Mouse (Mus musculus): ENCODE data around the gene BC049762. TPM values are rescaled to one million over a fixed set of nuclear protein-coding genes. Genes with fewer than 3 reads are reported as not detected.

BC049762 gene
- polyA plus RNA-seq, 1 experiment from 2014 or later: 0.83 TPM

- H3K4me2 ChIP-seq (replicated peaks; ENCODE audit: low read depth): peak overlapping the region; percentile 93
- H3K27ac ChIP-seq (ENCODE audit: low read depth, low read length): no peak overlapping the region
- H3K9ac ChIP-seq (ENCODE audit: low read depth, low read length): no peak overlapping the region
- H3K4me3 ChIP-seq (ENCODE audit: low read depth, low read length): peak overlapping the region; percentile 91
- no peaks in the 10 kb centered on the region for H3K9me3 ChIP-seq (ENCODE audit: control insufficient read depth)
- no peaks in the 10 kb centered on the region for H3K27me3 ChIP-seq (replicated peaks; ENCODE audit: control insufficient read depth, insufficient read depth, low read length)
- no peak for ATAC-seq
- 0 out of 2 replicates have a peak, but pooled peaks cover 11% of the 10 kb centered on the region for H3K36me3 ChIP-seq (ENCODE audit: control insufficient read depth, insufficient read depth)
- no peak for TF ChIP-seq CTCF (IDR thresholded peaks at IDR 0.05; ENCODE audit: low read depth)
- no peaks in the 10 kb centered on the region for H3K4me1 ChIP-seq (replicated peaks; ENCODE audit: control insufficient read depth, insufficient read depth, low read length)
- 4% methylated on average over 6 of the region's 6 CpGs for WGBS
Observed at GRCm38 (mm10) chr11:51264352-51264751, 1.5 kb upstream of the BC049762 start.

GRCm38 (mm10) chr11:51263286-51263831 lies 513 bp upstream of the BC049762 start:
- Histone ChIP-seq H3K27me3 (replicated peaks; ENCODE audit: control insufficient read depth, insufficient read depth, low read length) (no peaks in the 10 kb centered on the region), H3K4me3 (ENCODE audit: low read depth, low read length) (peak overlapping the region; percentile 91), H3K4me2 (replicated peaks; ENCODE audit: low read depth) (peak overlapping the region; percentile 93), H3K9me3 (ENCODE audit: control insufficient read depth) (no peaks in the 10 kb centered on the region), H3K27ac (ENCODE audit: low read depth, low read length) (peak overlapping the region; percentile 98), H3K9ac (ENCODE audit: low read depth, low read length) (peak overlapping the region; percentile 96), H3K4me1 (replicated peaks; ENCODE audit: control insufficient read depth, insufficient read depth, low read length) (no peaks in the 10 kb centered on the region), H3K36me3 (ENCODE audit: control insufficient read depth, insufficient read depth) (0 out of 2 replicates have a peak, but pooled peaks cover 11% of the 10 kb centered on the region)
- TF ChIP-seq CTCF (IDR thresholded peaks at IDR 0.05; ENCODE audit: low read depth): no peak
- ATAC-seq: peak; percentile 53
- WGBS: under 1% methylated on average over 45 of the region's 50 CpGs

GRCm38 (mm10) chr11:51261680-51262219 lies 1.1 kb downstream of the BC049762 start, which contains the start of gene Clk4:
TSS of gene Clk4 (plus strand) at chr11:51261730.
- ATAC-seq: no peak
- peak within 1 kb of the TSS; percentile 93 for H3K4me2 ChIP-seq (replicated peaks; ENCODE audit: low read depth)
- no peaks in the 10 kb centered on the region for H3K27me3 ChIP-seq (replicated peaks; ENCODE audit: control insufficient read depth, insufficient read depth, low read length)
- H3K27ac ChIP-seq (ENCODE audit: low read depth, low read length): peak within 1 kb of the TSS; percentile 98
- 0 out of 2 replicates have a peak, but pooled peaks cover 4% of the 10 kb centered on the region for H3K36me3 ChIP-seq (ENCODE audit: control insufficient read depth, insufficient read depth)
- no peaks in the 10 kb centered on the region for H3K9me3 ChIP-seq (ENCODE audit: control insufficient read depth)
- 79% methylated on average over 3 of the region's 3 CpGs for WGBS
- H3K4me1 ChIP-seq (replicated peaks; ENCODE audit: control insufficient read depth, insufficient read depth, low read length): no peaks in the 10 kb centered on the region
- no peak for TF ChIP-seq CTCF (IDR thresholded peaks at IDR 0.05; ENCODE audit: low read depth)
- peak within 1 kb of the TSS; percentile 96 for H3K9ac ChIP-seq (ENCODE audit: low read depth, low read length)
- peak within 1 kb of the TSS; percentile 91 for H3K4me3 ChIP-seq (ENCODE audit: low read depth, low read length)

GRCm38 (mm10) chr11:51257006-51257405 lies 5.8 kb downstream of the BC049762 start:
- H3K9ac ChIP-seq (ENCODE audit: low read depth, low read length): no peak overlapping the region

GRCm38 (mm10) chr11:51242897-51243296 lies 19.9 kb downstream of the BC049762 start:
- Histone ChIP-seq H3K36me3 (ENCODE audit: control insufficient read depth, insufficient read depth) (no peaks in the 10 kb centered on the region), H3K9me3 (ENCODE audit: control insufficient read depth) (no peaks in the 10 kb centered on the region), H3K4me1 (replicated peaks; ENCODE audit: control insufficient read depth, insufficient read depth, low read length) (no peaks in the 10 kb centered on the region), H3K27me3 (replicated peaks; ENCODE audit: control insufficient read depth, insufficient read depth, low read length) (no peaks in the 10 kb centered on the region), H3K9ac (ENCODE audit: low read depth, low read length) (no peak overlapping the region), H3K4me3 (ENCODE audit: low read depth, low read length) (no peak overlapping the region), H3K4me2 (replicated peaks; ENCODE audit: low read depth) (no peak overlapping the region), H3K27ac (ENCODE audit: low read depth, low read length) (no peak overlapping the region)
- WGBS: 88% methylated on average over 2 of the region's 2 CpGs
- TF ChIP-seq CTCF (IDR thresholded peaks at IDR 0.05; ENCODE audit: low read depth): no peak; the same call in 1 of the 2 replicates
- no peak for ATAC-seq

More at GRCm38 (mm10) chr11:51257006-51257405, 5.8 kb downstream of the BC049762 start:
- Histone ChIP-seq H3K9me3 (ENCODE audit: control insufficient read depth) (no peaks in the 10 kb centered on the region), H3K4me1 (replicated peaks; ENCODE audit: control insufficient read depth, insufficient read depth, low read length) (no peaks in the 10 kb centered on the region), H3K36me3 (ENCODE audit: control insufficient read depth, insufficient read depth) (no peaks in the 10 kb centered on the region), H3K27ac (ENCODE audit: low read depth, low read length) (no peak overlapping the region), H3K4me3 (ENCODE audit: low read depth, low read length) (no peak overlapping the region), H3K4me2 (replicated peaks; ENCODE audit: low read depth) (no peak overlapping the region), H3K27me3 (replicated peaks; ENCODE audit: control insufficient read depth, insufficient read depth, low read length) (no peaks in the 10 kb centered on the region)
- WGBS: 84% methylated on average over 4 of the region's 4 CpGs
- TF ChIP-seq CTCF (IDR thresholded peaks at IDR 0.05; ENCODE audit: low read depth): no peak
- ATAC-seq: no peak

GRCm38 (mm10) chr11:51234626-51235025 lies 28.2 kb downstream of the BC049762 start:
- H3K27me3 ChIP-seq (replicated peaks; ENCODE audit: control insufficient read depth, insufficient read depth, low read length): no peaks in the 10 kb centered on the region

More at GRCm38 (mm10) chr11:51234626-51235025, 28.2 kb downstream of the BC049762 start:
- no peak overlapping the region for H3K4me2 ChIP-seq (replicated peaks; ENCODE audit: low read depth)
- no peak overlapping the region for H3K9ac ChIP-seq (ENCODE audit: low read depth, low read length)
- no peak overlapping the region for H3K27ac ChIP-seq (ENCODE audit: low read depth, low read length)
- WGBS: 80% methylated on average over 9 of the region's 9 CpGs
- no peak overlapping the region for H3K4me3 ChIP-seq (ENCODE audit: low read depth, low read length)
- no peaks in the 10 kb centered on the region for H3K36me3 ChIP-seq (ENCODE audit: control insufficient read depth, insufficient read depth)
- no peaks in the 10 kb centered on the region for H3K4me1 ChIP-seq (replicated peaks; ENCODE audit: control insufficient read depth, insufficient read depth, low read length)
- H3K9me3 ChIP-seq (ENCODE audit: control insufficient read depth): no peaks in the 10 kb centered on the region
- no peak for ATAC-seq
- TF ChIP-seq CTCF (IDR thresholded peaks at IDR 0.05; ENCODE audit: low read depth): no peak

Measured in intestine, postnatal 0 days (tissue).